Mouse (Mus musculus) cerebellum, postnatal 4 days (tissue): ENCODE data around the gene Acsbg2.

ENCODE experiments used
- DNase-seq, 2 experiments: peaks; one replicate each; pipeline ENCODE4 v3.0.0; 2022; ENCODE audit warnings: low spot score in 2 of 2, mixed read lengths in 1 of 2

Acsbg2 gene

DNA sequence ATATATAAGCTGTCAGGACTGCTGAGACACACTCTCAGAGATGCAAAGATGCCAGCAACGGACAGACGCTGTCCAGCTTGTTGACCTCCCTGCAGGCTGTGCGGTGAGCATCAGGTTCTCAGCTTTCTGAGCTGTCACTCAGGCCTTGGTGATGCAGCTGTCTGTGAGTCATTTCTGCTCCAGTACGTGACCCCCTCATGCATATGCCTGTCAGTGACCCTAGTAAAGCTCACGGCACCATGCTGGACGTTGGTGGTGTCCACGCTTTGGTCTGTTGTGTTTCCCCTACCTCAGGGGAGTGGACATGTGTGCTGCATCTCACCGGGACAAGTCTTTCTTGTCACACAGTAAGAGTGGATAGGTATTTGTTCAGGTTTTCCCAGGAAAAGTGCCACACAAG is 2.5 kb downstream of the Acsbg2 start:
- DNase-seq = no peak

DNA sequence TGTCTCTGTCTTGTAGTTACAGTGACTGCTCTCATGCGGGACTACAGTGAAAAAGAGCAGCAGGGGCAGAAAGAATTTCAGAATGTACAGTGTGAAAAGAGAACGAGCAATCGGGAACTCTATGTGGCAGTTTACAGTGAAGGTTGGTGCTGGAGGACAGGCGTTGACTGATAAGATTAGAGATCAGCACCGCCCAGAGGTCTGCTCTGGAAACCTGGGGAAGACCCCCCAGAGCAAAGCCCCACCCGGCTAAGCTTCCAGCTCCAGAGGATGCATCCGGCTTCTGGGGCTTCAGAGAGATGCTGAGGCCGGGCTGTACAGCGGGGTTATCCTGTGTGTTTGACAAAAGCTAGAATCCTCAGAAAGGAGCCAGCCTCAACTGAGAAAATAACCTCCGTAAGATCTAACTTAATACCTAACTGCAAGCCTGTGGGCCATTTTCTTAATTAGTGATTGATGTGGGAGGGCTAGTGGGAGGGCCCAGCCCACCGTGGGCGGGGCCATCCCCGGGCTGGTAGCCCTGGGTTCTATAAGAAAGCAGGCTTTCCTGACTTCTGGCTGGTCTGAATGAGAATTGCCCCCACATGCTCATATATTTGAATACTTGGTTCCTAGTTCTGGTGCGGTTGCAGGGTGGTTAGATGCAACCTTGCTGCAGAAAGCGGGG is 3.8 kb downstream of the Acsbg2 start:
- no peak for DNase-seq

DNA sequence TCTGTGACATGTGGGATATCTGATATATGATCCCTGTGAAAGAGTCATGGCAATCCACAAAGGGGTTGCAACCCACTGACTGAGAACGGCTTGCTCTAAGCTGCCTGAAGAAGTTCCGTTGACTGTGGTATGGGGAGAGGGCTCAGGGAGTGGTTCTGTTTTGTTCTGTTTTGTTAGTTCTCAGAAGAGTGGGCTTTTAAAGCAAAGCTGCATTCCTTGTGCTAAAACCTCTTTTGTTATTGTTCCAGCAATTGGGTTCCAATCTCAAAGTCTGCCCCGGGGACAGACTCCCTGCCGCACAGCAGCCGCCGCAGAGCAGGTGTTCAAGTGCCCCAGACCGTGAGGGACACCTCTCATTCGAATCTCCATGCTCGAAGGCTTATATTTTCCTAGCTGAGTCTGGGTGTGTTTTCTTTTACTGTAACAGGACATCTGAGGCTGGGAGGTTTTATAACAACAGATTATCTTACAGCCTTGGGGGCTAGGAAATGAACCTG is 4.7 kb downstream of the Acsbg2 start:
- no peak for DNase-seq

DNA sequence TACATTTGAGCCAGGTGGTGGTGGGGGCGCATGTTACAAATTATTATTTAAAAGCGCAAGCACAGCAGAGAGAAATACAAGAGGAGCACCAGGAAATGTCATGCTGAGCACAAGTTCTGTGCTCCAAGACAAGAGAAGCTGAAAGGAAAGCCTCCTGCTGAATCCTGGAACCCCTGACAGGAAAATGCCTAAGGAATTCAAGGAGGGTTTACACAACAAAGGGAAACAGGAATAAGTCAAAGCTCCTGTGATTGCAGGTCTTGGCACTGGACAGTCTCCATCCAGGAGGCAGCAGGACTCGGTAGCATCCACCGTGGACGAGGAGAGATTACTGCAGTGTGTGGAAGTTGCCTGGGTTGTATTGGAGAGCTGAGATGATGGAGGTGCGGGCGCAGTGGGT is 8.2 kb downstream of the Acsbg2 start:
- DNase-seq = no peak

DNA sequence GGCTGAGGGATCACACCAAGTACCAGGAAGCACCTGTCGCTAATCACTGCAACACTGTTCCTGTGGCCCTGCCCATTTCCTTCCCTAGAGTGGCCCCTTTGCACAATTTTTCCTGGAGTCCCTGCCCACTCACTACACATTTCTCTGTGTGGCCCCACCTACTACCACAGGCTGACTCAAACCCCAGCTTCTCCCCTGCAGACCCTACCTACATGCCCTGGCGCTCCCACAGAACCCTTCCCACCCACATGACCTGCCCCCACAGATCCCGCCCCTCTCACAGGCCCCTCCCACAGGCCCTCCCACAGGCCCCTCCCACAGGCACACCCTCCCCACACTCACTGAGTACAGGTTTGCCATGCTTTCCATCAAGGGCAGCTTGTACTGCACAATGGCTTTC is 13.1 kb downstream of the Acsbg2 start:
- DNase-seq = no peak

DNA sequence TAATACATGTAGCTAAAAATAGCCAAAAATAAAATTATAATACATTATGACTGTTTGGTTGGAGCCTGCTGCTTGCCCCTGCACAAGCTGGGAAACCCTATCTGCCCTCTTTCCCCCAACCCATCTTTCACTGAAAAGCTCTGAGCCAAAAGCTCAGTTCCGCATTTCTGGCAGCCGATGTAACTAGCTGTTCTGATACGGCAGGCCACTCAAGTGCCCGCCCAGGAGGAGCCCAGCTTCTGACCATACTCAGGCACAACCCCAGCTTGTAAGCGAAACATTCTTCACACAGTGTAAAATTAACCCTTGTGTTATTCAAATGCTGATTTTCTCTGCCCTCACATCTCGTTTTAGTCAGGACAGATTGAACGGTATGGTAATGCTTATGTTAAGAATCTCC is 15.3 kb downstream of the Acsbg2 start:
- DNase-seq = no peak

DNA sequence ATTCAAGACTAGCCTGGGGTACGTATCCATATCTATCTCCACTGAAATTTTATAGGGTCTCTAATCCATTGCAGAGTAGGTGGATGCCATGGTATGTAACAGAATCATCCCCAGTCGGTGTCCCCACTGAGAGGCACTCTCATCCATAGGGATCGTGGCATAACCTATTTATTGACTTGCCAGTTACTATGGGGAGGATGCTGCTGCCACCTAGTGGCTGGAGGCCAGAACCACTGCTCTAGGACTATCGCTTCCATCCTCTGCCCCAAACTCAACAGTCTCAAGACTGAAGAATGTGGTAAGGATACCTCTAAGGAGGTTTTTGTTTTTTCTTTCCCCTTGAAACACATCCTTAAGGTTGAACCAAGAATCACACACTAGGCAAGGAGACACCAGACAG is 16.0 kb downstream of the Acsbg2 start:
- DNase-seq = peak in 1 of 2 experiments; percentile 55

DNA sequence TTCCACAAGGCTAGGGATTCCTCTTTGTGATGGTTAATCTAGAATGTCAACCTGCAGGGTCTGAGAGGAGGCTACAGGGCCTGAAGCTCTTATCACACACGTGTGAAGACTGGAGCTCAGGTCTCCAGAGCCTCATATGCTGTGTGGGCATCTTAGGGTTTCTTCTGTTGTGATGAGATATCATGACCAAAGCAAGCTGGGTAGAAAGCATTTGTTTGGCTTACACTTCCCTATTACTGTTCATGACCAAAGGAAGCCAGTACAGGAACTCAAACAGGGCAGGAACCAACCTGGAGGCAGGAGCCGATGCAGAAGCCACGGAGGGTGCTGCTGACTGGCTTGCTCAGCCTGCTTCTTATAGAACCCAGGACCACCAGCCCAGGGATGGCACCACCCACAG is 18.8 kb downstream of the Acsbg2 start:
- no peak for DNase-seq

DNA sequence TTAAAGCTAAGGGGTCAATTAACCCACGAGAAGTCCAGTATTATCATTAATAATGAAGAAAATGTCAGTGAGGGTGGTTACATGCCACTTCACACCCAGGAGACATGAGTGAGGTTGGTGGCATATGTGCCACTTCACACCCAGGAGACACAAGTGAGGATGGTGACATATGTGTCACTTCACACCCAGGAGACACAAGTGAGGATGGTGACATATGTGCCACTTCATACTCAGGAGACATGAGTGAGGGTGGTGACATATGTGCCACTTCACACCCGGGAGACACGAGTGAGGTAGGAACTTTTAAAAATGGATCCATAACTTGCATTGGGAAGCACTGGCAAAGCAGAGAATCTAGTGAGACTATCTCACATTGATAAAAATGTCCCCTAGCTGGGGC is 23.1 kb downstream of the Acsbg2 start:
- no peak for DNase-seq

DNA sequence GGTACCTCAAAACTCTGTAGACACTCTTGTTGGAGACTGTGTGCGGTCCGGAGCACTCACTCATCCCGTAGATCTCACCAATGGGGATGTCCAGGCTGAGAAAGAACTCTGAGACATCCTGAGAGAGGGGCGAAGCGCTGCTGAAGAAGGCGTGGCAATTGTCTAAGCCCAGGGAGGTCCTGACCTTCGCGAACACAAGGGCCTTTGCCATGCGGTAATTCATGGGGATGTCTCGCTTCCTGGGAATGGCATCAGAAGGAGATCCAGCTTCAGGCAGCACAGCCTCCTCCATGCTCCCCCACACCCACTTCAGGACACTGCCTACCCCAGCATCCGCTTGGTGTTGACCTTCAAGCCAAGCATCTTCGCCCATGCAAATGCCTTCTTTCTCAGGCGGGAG is 24.5 kb downstream of the Acsbg2 start:
- DNase-seq = no peak

DNA sequence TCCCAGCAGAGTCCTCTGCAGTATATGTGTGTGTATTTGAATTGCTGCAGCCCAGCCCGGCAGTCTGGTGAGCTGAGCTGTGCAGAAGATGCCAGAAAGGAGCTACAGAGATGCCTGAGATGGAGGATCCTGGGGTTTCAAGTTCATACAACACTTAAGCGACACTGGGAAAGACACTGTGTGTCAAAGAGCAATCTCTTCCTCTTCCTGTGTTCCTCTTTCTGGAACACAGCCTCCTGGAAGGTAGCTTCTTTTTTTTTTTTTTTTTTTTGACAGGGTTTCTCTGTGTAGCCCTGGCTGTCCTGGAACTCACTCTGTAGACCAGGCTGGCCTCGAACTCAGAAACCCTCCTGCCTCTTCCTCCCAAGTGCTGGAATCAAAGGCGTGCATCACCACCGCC is 25.5 kb downstream of the Acsbg2 start:
- no peak for DNase-seq

DNA sequence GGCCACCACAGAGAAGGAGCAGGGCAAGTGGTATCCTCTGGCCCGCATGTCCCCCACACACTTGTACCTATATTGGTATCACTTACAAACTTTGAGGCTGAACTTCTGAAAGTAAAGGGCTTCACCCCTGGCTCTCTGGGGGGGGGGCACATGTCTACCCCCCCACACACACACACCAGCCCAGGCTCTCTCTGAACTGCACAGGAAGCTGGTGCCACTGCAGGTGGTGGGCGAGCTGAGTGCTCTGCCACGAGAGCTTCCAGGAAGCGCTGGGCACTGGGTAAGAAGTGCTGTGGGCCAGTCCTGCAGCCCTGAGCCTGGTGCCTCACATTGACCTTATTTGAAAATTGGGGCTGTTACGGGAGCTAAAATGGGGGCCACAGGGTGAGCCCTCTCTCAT is 30.6 kb downstream of the Acsbg2 start:
- no peak for DNase-seq

DNA sequence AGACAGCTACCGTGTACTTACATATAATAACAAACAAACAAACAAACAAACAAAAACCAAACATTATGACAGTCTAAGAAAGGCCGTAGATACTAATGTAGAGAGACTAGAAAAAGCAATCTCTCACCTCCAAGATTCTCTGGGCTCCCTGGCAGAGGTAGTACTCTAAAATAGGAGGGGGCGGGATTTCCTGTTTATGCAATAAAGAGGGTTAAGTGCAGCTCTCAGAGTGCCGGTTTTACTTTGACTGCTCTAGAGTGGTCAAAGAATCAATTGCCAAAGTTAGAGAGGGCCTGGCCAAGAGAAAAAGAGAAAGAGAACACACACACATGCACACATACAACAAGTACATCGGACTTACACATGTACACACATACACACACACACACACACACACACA is 32.1 kb downstream of the Acsbg2 start:
- no peak for DNase-seq

DNA sequence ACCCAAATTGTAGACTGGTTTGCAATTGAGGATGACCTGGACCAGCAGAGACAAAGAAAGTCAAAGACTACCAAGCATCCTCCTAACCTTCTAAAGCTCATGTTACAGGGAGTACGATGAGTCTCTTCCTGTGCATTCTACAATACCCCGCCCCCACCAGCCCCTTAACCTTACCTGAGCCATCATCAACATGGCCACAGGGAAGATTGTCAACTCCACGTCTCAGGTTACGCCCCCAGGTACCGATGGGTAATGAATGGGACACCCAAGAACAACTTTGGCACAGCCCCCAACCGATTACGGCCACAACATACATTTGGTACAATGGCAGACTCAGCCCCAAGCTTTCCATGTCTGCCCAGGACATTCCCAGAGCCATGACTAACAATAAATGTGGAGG is 33.7 kb downstream of the Acsbg2 start:
- DNase-seq = no peak

DNA sequence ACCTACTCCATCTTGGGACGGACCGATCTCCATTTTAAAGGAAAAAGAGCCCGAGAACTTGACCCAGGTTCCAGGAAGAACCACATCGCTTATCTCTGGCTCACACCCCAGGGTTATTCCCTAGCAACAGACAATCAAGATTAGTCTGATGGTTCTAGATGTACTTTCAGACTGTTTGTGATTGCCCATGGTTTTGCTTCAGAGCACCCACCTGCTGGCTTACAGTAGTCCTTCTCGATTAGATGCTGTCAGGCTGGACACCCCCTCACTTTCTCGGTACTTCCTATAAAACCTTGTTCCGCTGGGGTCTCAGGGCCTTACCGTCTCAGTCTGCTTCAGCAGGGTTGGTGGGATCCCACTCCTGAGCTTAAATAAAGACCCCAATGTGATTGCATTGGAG is 37.9 kb downstream of the Acsbg2 start:
- no peak for DNase-seq

DNA sequence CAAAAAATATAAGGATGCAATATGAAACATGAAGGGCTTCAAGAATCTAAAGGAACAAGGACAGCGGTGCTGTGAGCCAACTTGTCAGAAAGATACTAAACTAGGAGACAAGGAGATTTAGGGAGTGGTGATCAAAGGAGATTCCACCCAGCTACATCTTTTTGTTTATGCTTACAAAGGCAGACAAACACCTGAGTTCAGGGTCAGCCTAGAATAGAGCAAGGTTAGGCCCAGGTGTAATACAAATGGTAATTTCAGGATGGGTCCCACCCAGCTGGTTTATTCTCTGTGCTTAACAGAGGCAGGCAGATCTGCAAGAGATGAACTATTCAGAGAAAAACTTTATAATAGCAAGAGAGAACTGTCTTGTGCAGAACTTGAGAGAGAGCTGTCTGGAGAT is 40.9 kb downstream of the Acsbg2 start:
- DNase-seq = no peak

DNA sequence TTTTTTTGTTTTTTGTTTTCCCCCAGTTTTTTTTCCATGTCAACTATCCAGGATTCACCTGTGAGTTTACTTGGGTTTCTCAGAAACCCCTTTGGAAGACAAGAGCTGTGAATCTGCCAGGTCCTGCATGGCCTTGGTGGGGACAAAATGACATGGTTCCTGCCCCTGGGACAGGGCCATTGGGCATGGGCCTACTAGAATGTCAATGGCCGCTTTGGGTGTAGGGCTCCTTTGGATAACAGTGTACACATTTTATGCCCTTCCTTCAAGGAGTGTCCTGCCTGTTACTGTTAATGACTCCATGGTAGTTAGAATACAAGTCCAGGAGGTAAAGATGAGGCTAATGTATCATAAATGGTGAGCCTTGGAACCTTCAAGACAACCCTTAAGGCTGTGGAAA is 41.3 kb downstream of the Acsbg2 start:
- DNase-seq = no peak

DNA sequence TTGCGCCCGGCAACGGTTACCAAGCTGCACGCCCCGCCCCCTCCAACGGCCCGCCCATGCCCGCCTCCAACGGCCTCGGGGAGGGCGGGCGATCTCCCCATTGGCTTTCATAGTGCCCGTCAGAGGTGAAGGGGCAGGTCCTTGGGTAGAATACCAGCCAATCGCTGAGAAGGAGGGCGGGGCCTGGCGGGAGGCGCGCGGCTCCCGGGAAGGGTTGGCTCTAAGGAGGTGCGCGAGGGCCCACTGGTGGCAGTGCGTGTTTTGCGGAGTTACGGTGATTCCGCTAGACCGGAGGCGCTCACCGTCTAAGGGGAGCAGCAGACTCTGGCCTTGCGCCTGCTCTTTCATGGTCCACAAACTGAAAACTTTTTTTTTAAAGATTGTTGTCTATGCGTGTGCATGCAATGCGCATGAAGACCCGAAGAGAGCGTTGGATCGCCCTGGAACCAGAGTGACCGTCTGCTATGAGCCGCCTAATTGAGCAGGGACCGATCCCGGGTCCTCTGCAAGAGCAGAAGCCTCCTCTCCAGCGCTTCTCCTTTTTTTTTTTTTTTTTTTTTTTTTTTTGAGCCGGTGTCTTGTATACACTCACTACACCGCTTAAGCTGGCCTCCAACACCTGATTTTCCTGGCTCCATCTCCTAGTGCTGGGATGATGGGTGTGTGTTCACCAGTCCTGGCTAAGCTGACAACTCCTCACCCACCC is 43.0 kb downstream of the Acsbg2 start:
- DNase-seq = peak; percentile 97 to 99

DNA sequence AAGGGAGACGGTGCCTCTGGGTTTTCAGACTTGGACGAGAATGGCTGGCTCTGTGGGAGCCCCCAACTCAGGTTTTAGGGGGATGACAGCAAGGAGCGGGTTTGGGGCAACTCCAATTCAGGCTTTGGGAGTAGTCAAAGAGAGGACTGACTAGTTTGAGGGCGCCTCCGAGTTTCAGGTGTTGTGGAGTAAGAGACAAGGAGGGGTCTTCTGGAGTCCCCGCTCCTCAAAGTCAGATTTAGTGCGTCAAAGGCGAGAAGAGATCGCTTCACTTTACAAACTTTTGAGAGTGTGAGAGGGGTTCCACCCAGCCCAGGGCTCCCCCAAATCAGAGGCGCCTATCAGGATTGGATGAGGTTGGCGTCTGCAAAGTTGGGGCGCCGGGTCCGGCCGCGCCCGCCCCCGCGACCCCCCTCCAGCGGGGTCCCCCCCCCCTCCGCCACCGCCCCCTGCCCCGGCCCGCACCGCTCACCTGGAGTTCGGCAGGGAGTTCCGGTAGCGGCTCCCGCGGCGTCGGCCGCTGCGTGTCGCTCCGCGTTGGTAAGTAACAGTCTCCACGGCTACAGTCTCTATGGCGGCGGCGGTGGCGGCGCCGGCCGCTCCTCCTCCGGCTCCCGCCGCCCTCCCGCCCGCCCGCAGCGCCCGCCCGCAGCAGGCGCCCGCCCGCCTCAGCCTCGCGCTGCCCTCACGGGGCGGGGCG is 43.7 kb downstream of the Acsbg2 start, which contains the start of gene Rfx2:
Gene Rfx2, minus strand, starts transcription at position 603 of the 700 bp plus-strand sequence.
- no peak for DNase-seq

DNA sequence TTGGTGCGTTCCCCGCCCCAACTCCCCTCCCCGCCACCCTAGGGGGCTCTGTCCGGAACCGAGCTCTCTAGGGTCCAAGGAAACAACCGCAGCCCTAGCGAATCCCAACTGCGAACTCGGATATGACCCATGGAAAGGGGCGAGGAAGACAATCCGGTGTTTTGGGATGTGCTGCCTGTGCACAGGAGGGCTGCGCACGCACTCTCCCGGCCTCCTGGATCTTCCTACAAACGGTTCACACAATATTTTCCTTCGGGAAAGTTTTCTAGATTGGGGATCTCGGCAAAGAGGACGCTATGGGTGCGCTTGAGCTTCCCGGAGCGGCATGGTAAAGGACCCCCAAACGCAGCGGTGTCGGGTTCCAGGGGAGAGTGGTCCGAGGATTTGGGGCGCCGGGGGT is 44.5 kb downstream of the Acsbg2 start:
- DNase-seq = no peak

DNA sequence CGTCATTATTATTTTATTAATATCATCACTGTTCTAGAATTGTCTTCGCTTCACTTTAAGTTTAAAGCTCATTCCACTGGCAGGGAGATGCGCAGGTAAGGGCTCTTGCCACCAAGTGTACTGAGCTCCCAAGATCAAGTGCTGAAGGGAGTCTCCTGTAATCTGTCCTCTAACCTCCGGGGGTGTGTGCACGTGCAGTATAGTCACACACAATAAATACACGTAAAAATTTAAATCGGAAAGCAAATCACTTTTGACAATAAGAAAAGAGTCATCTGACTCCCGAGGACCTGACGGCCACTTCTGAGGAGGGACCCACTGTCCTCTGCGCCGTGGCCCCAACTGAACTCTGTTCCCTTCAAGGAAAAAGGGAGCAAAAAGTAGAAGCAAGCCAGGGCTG is 45.1 kb downstream of the Acsbg2 start:
- DNase-seq = no peak

DNA sequence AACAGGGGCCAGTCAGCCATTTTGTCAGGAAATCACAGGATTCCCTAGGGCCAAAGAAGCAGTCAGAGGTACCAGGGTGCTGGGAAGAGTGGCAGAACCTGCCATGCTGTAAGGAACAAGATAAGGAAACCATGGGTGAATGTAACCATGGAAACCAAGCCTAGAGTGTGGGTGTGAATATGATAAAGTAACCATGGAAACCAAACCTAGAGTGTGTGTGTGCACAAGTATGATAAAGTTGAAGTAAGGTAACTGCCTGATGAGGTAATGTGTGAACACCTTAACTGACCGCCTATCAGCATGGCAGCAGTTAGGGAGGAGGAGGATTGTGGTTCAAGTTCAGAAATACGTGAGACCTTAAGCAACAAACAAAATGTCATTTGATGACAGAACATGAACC is 47.5 kb downstream of the Acsbg2 start:
- DNase-seq = no peak

DNA sequence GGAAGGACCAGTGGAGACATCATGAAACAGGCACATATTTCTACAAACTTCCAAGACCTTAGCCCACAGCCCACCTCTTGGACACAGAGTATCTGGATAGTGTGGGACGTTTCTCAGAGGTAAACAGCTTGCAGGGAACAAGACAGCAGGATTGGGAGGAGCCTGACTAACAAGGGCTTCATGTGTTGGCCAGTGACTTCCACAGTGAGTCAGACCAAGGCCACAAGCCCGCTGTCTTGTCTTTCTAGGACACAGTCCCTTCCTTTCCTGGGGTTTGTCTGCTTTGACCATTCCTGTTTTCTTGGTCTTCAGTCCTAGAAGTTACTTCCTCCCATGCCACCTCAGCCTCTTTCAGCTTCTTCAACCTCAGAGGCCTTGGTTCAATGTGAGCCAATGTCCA is 50.9 kb downstream of the Acsbg2 start:
- no peak for DNase-seq
